Mouse (Mus musculus): ENCODE measurements at regions not wholly inside any gene's neighbourhood (a gene's known extent, or its start where the extent isn't known, plus 50 kb on each side); places are given as distances from the start of the nearest gene placed in this dataset.

DNA sequence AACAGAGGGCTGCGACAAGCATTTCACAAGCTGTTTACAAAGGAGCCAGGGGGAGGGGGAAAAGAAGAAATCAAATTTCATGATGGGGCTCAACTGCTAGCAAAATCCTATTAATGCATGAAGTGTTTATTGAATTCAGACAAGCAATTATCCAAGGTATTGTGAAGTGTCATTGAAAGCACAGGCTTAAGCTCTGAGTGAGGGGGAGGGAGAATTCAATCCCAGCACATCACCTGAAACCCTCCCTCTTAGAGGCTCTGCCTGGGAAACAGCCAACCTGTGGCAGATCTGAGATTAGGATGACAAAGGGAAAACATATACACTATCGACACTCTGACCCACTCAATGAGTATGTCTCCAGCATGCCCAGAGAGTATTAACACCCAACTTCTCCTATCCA lies 396.3 kb downstream of the Dmrt2 start:
- TF ChIP-seq RAD21 (IDR thresholded peaks at IDR 0.05; ENCODE audit: low read depth, low read length) (no peak), POLR2A (IDR thresholded peaks at IDR 0.05; ENCODE audit: control insufficient read depth in 1 of 2, insufficient read depth in 1 of 2, low read depth in 1 of 2, low read length in 2 of 2, poor library complexity in 1 of 2) (no peak), NELFE (IDR thresholded peaks at IDR 0.05; ENCODE audit: low read depth, low read length) (no peak), EP300 (IDR thresholded peaks at IDR 0.05; ENCODE audit: low read depth in 1 of 2, low read length in 2 of 2) (no peak), SIN3A (IDR thresholded peaks at IDR 0.05; ENCODE audit: low read length) (no peak), CTCF (IDR thresholded peaks at IDR 0.05 in 2 of 3, conservative IDR thresholded peaks at IDR 0.05 in 1 of 3; ENCODE audit: control insufficient read depth in 1 of 3, insufficient read depth in 1 of 3, low read depth in 2 of 3, low read length in 3 of 3, poor library complexity in 1 of 3, severe bottlenecking in 1 of 3) (no peak), MAZ (IDR thresholded peaks at IDR 0.05; ENCODE audit: low read depth, low read length) (no peak), USF1 (IDR thresholded peaks at IDR 0.05; ENCODE audit: low read depth, low read length) (no peak), TAL1 (IDR thresholded peaks at IDR 0.05; ENCODE audit: low read length) (no peak), ZMIZ1 (IDR thresholded peaks at IDR 0.05; ENCODE audit: low read depth, low read length) (no peak), TCF12 (IDR thresholded peaks at IDR 0.05; ENCODE audit: low read depth, low read length) (no peak), ELF1 (IDR thresholded peaks at IDR 0.05; ENCODE audit: low read depth, low read length) (no peak), USF2 (IDR thresholded peaks at IDR 0.05; ENCODE audit: borderline replicate concordance in 1 of 2, insufficient read depth in 1 of 2, low read depth in 1 of 2, low read length in 2 of 2) (no peak), RCOR1 (IDR thresholded peaks at IDR 0.05; ENCODE audit: low read depth, low read length) (no peak)
